Mouse (Mus musculus) naive thymus-derived CD4-positive, alpha-beta T cell, adult 2 months (primary cell): ENCODE measurements around the gene Bloc1s4.
A peak's percentile ranks its signal among the peaks of the same experiment; 100 is the strongest.

ENCODE experiments used
- DNase-seq: peaks from one replicate; pipeline ENCODE4 v3.0.0-alpha.2; 2011; ENCODE audit warnings: low read depth

Gene Bloc1s4

GRCm38 (mm10) chr5:36739829-36740228, 8.6 kb downstream of the Bloc1s4 start:
- DNase-seq: no peak

GRCm38 (mm10) chr5:36738799-36739615, 9.4 kb downstream of the Bloc1s4 start:
- no peak for DNase-seq

GRCm38 (mm10) chr5:36737765-36738164, 10.7 kb downstream of the Bloc1s4 start:
- no peak for DNase-seq

- no peak for DNase-seq
Measured at GRCm38 (mm10) chr5:36736009-36736408, 12.4 kb downstream of the Bloc1s4 start.

- no peak for DNase-seq
Measured at GRCm38 (mm10) chr5:36735106-36735505, 13.3 kb downstream of the Bloc1s4 start.

- DNase-seq: no peak
Measured at GRCm38 (mm10) chr5:36733405-36733804, 15.0 kb downstream of the Bloc1s4 start.

GRCm38 (mm10) chr5:36731901-36732652, 16.4 kb downstream of the Bloc1s4 start:
- no peak for DNase-seq

- DNase-seq: no peak
Measured at GRCm38 (mm10) chr5:36730689-36731088, 17.8 kb downstream of the Bloc1s4 start.

- no peak for DNase-seq
Measured at GRCm38 (mm10) chr5:36729923-36730322, 18.5 kb downstream of the Bloc1s4 start.

GRCm38 (mm10) chr5:36729086-36729473, 19.4 kb downstream of the Bloc1s4 start:
- DNase-seq: no peak

GRCm38 (mm10) chr5:36728403-36729085, 19.9 kb downstream of the Bloc1s4 start:
- no peak for DNase-seq

GRCm38 (mm10) chr5:36727776-36728175, 20.7 kb downstream of the Bloc1s4 start:
- no peak for DNase-seq

GRCm38 (mm10) chr5:36727136-36727535, 21.3 kb downstream of the Bloc1s4 start:
- DNase-seq: no peak

- no peak for DNase-seq
Measured at GRCm38 (mm10) chr5:36726387-36726801, 22.1 kb downstream of the Bloc1s4 start.

- DNase-seq: no peak
Measured at GRCm38 (mm10) chr5:36725861-36726260, 22.6 kb downstream of the Bloc1s4 start.

- no peak for DNase-seq
Measured at GRCm38 (mm10) chr5:36724274-36724673, 24.2 kb downstream of the Bloc1s4 start.

GRCm38 (mm10) chr5:36723356-36723755, 25.1 kb downstream of the Bloc1s4 start:
- DNase-seq: no peak

GRCm38 (mm10) chr5:36722415-36722856, 26.0 kb downstream of the Bloc1s4 start:
- DNase-seq: peak; percentile 63

GRCm38 (mm10) chr5:36720710-36721375, 27.6 kb downstream of the Bloc1s4 start:
- no peak for DNase-seq

- DNase-seq: no peak
Measured at GRCm38 (mm10) chr5:36720219-36720618, 28.2 kb downstream of the Bloc1s4 start.

GRCm38 (mm10) chr5:36719601-36720000, 28.8 kb downstream of the Bloc1s4 start:
- DNase-seq: no peak

GRCm38 (mm10) chr5:36719135-36719534, 29.3 kb downstream of the Bloc1s4 start:
- no peak for DNase-seq
